Comparison of ENCODE assay signal across 26 mouse cellular contexts in genomic region chr5:37205420-37205819, GRCm38 (mm10). TPM values are rescaled to one million over a fixed set of nuclear protein-coding genes. Genes with fewer than 3 reads are reported as not detected.
DNase-seq lines count a peak whose midpoint lies in the region; ATAC-seq and TF ChIP-seq lines count a peak whose summit lies in the region.
"Had no signal": no experiment of that assay in that cellular context is flagged by ENCODE, and none has a peak within 500 bp of the region (broad histone marks: within the 10 kb centered on the region; RNA-seq: fewer than 3 reads in every experiment).

No protein-coding gene starts in this region.

- peak; percentile 25; the same call in 1 of the 2 replicates for TF ChIP-seq CTCF in hindbrain, postnatal 0 days (IDR thresholded peaks at IDR 0.05; ENCODE audit: low read depth)
- TF ChIP-seq CTCF in lung, postnatal 0 days (IDR thresholded peaks at IDR 0.05): peak; percentile 13; the same call in 1 of the 2 replicates

- no peak overlapping the region for H3K4me2 ChIP-seq in hindbrain, postnatal 0 days (ENCODE audit: low read depth, low read length)
- H3K4me2 ChIP-seq in lung, postnatal 0 days (replicated peaks; ENCODE audit: low read depth, low read length): no peak overlapping the region
- H3K4me2 ChIP-seq: embryonic facial prominence, embryonic 12.5 days; heart, embryonic 15.5 days; hindbrain, embryonic 14.5 days; intestine, embryonic 15.5 days; liver, embryonic 15.5 days; midbrain, embryonic 11.5 days had no signal

- H3K4me1 ChIP-seq in hindbrain, postnatal 0 days (ENCODE audit: insufficient read depth, low read length): no peaks in the 10 kb centered on the region
- peaks cover 31% of the 10 kb centered on the region for H3K4me1 ChIP-seq in hindbrain, embryonic 10.5 days (replicated peaks)
- no peaks in the 10 kb centered on the region for H3K4me1 ChIP-seq in lung, postnatal 0 days (ENCODE audit: insufficient read depth, low read depth, low read length)
- H3K4me1 ChIP-seq: embryonic facial prominence, embryonic 12.5 days; heart, embryonic 15.5 days; intestine, embryonic 15.5 days; liver, embryonic 15.5 days had no signal

- no peak for DNase-seq in hindbrain, postnatal 0 days (ENCODE audit: low spot score)
- DNase-seq in hindbrain, embryonic 10.5 days (ENCODE audit: low spot score): no peak
- no peak for DNase-seq in lung, postnatal 0 days (ENCODE audit: low spot score)
- no peak for DNase-seq in lung, adult 18-20 months
- peak; percentile 38 for DNase-seq in MN1 (ENCODE audit: low spot score)
- DNase-seq in adrenal gland, adult 8-10 months: no peak
- no peak for DNase-seq in right cerebral cortex, postnatal 10 days (ENCODE audit: low spot score in 2 of 2)
- DNase-seq: adrenal gland, postnatal 10 days; cerebellum, adult 8-10 months; gastrocnemius, adult 2 months; heart, postnatal 36 days; kidney, postnatal 4 days; liver; lung, postnatal 10 days; thymus, adult 2 months had no signal

- ATAC-seq in hindbrain, postnatal 0 days: no peak
- ATAC-seq in lung, postnatal 0 days: no peak
- ATAC-seq: activated CD4-positive, CD25-positive, alpha-beta regulatory T cell, adult 4 months; intestine, embryonic 15.5 days had no signal

- 82% methylated on average over 1 of the region's 1 CpGs for WGBS in hindbrain, postnatal 0 days
- 79% methylated on average over 1 of the region's 1 CpGs for WGBS in hindbrain, embryonic 10.5 days
- 68% methylated on average over 1 of the region's 1 CpGs for WGBS in lung, postnatal 0 days

- no peaks in the 10 kb centered on the region for H3K27me3 ChIP-seq in hindbrain, postnatal 0 days (ENCODE audit: insufficient read depth, low read length)
- H3K27me3 ChIP-seq in hindbrain, embryonic 10.5 days (ENCODE audit: insufficient read depth, poor library complexity, severe bottlenecking): no peaks in the 10 kb centered on the region
- H3K27me3 ChIP-seq in lung, postnatal 0 days (replicated peaks; ENCODE audit: insufficient read depth, low read length): no peaks in the 10 kb centered on the region
- H3K27me3 ChIP-seq: embryonic facial prominence, embryonic 12.5 days; intestine, embryonic 15.5 days; liver, embryonic 15.5 days had no signal

- H3K9me3 ChIP-seq in hindbrain, postnatal 0 days (ENCODE audit: low read length): no peaks in the 10 kb centered on the region
- H3K9me3 ChIP-seq in hindbrain, embryonic 10.5 days: 0 out of 2 replicates have a peak, but pooled peaks cover 4% of the 10 kb centered on the region
- H3K9me3 ChIP-seq in lung, postnatal 0 days (ENCODE audit: low read length): no peaks in the 10 kb centered on the region
- H3K9me3 ChIP-seq: embryonic facial prominence, embryonic 12.5 days; heart, embryonic 15.5 days; intestine, embryonic 15.5 days; limb, embryonic 10.5 days; liver, embryonic 15.5 days had no signal

- no peak overlapping the region for H3K27ac ChIP-seq in hindbrain, postnatal 0 days
- H3K27ac ChIP-seq in hindbrain, embryonic 10.5 days: no peak overlapping the region
- H3K27ac ChIP-seq in lung, postnatal 0 days (ENCODE audit: low read length): no peak overlapping the region
- H3K27ac ChIP-seq: embryonic facial prominence, embryonic 12.5 days; gastrocnemius, adult 2 months; heart, embryonic 15.5 days; hindbrain, embryonic 14.5 days; intestine, embryonic 15.5 days; limb, embryonic 10.5 days; liver, embryonic 15.5 days had no signal

- no peak overlapping the region for H3K4me3 ChIP-seq in hindbrain, postnatal 0 days (ENCODE audit: low read length)
- H3K4me3 ChIP-seq in hindbrain, embryonic 10.5 days: no peak overlapping the region
- no peak overlapping the region for H3K4me3 ChIP-seq in lung, postnatal 0 days (ENCODE audit: low read depth, low read length)
- H3K4me3 ChIP-seq: embryonic facial prominence, embryonic 12.5 days; gastrocnemius, adult 2 months; heart, embryonic 15.5 days; intestine, embryonic 15.5 days; limb, embryonic 10.5 days; liver, embryonic 15.5 days had no signal

- no peak for TF ChIP-seq EP300 in lung, postnatal 0 days (IDR thresholded peaks at IDR 0.05)

- no peak overlapping the region for H3K9ac ChIP-seq in hindbrain, postnatal 0 days (replicated peaks; ENCODE audit: low read length)
- no peak overlapping the region for H3K9ac ChIP-seq in lung, postnatal 0 days (replicated peaks; ENCODE audit: low read depth)
- H3K9ac ChIP-seq: embryonic facial prominence, embryonic 12.5 days; heart, embryonic 15.5 days; hindbrain, embryonic 14.5 days; intestine, embryonic 15.5 days; liver, embryonic 15.5 days had no signal

- no peaks in the 10 kb centered on the region for H3K36me3 ChIP-seq in hindbrain, postnatal 0 days (ENCODE audit: insufficient read depth, low read length)
- no peaks in the 10 kb centered on the region for H3K36me3 ChIP-seq in hindbrain, embryonic 10.5 days
- H3K36me3 ChIP-seq in lung, postnatal 0 days (ENCODE audit: insufficient read depth, low read length): no peaks in the 10 kb centered on the region
- H3K36me3 ChIP-seq: embryonic facial prominence, embryonic 12.5 days; heart, embryonic 15.5 days; intestine, embryonic 15.5 days; limb, embryonic 10.5 days; liver, embryonic 15.5 days had no signal

RNA-seq across cellular contexts. Expression of gene Crmp1, which starts 36.3 kb away (rescaled TPM):
- total RNA-seq in hindbrain, postnatal 0 days (2014; rRNA removed): 1,015 and 1,414 TPM in 2 replicates
- 607 and 697 TPM in 2 replicates for polyA plus RNA-seq in hindbrain, postnatal 0 days (2015; fragmentation: Nextera tagmentation; extraction: Ambion mirVana)
- 178 and 407 TPM in 2 replicates for polyA plus RNA-seq in hindbrain, embryonic 10.5 days (2016; fragmentation: Nextera tagmentation; extraction: Ambion mirVana)
- polyA plus RNA-seq in lung, postnatal 0 days (2015; fragmentation: Nextera tagmentation; extraction: Ambion mirVana): 1.2 and 1.4 TPM in 2 replicates
- 10 to 100 TPM; 10.4 to 17.7 (median 13.3) TPM for total RNA-seq in adrenal gland, adult 8-10 months (2022)
- total RNA-seq: common myeloid progenitor, adult 5-6 weeks; megakaryocyte progenitor cell, adult 5-6 weeks; MEL had no signal

Comparison
In these comparisons a context has a peak if more than half of its experiments do, and no peak if none do; other contexts are left out.
1. RNA of gene Crmp1, which starts 36.3 kb away (polyA plus RNA-seq): 607 to 697 TPM in hindbrain, postnatal 0 days and 178 to 407 TPM in hindbrain, embryonic 10.5 days; 1.2 to 1.4 TPM in lung, postnatal 0 days; every median in the first group is over 10 times any median in the second.